ENCODE assay signal across 10 mouse cellular contexts in the genomic region with DNA sequence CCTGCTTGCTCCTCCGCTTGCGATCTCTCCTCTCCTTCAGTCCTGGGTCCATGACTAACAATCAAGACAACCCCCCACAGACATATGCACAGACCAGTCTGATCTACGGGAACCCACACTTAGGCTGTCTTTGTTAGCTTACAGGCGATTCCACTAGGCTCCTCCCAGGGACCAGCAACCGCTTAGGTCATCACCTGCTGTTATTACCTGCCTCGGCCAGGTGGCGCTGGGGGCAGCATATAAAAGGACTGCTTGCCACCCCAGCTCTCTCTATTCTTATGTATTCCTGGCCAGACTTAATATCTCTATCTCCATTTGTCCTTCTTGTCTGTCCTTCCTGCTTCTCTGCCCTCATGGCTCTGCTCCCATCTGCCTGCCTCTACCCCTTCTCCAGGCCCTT. TPM values are rescaled to one million over a fixed set of nuclear protein-coding genes. Genes with fewer than 3 reads are reported as not detected.
DNase-seq lines count a peak whose midpoint lies in the region; ATAC-seq and TF ChIP-seq lines count a peak whose summit lies in the region.
"Had no signal": no experiment of that assay in that cellular context is flagged by ENCODE, and none has a peak within 500 bp of the region (broad histone marks: within the 10 kb centered on the region; RNA-seq: fewer than 3 reads in every experiment).

No protein-coding gene starts in this region.

- H3K9me3 ChIP-seq in embryonic facial prominence, embryonic 10.5 days = no peaks in the 10 kb centered on the region
- H3K9me3 ChIP-seq in liver, postnatal 0 days (ENCODE audit: low read length) = no peaks in the 10 kb centered on the region
- H3K9me3 ChIP-seq in stomach, postnatal 0 days (ENCODE audit: control insufficient read depth, low read length) = no peaks in the 10 kb centered on the region
- H3K9me3 ChIP-seq: midbrain, embryonic 15.5 days had no signal

- DNase-seq in thymus, postnatal 4 days = peak; percentile 16
- DNase-seq in thymus, adult 18-20 months = no peak
- peak; percentile 23 for DNase-seq in embryonic facial prominence, embryonic 10.5 days (ENCODE audit: low spot score)
- peak; percentile 17 for DNase-seq in liver, postnatal 0 days
- DNase-seq in stomach, postnatal 0 days (ENCODE audit: low spot score) = peak; percentile 63
- DNase-seq in adrenal gland, postnatal 10 days = no peak
- DNase-seq in adrenal gland, adult 8-10 months = no peak
- DNase-seq in heart, postnatal 10 days = no peak
- DNase-seq: adrenal gland, postnatal 25 days had no signal

- no peak for TF ChIP-seq EP300 in liver, postnatal 0 days (IDR thresholded peaks at IDR 0.05; ENCODE audit: low read depth)
- TF ChIP-seq EP300 in stomach, postnatal 0 days (optimal IDR thresholded peaks at IDR 0.05) = no peak

- H3K36me3 ChIP-seq in embryonic facial prominence, embryonic 10.5 days (replicated peaks) = no peaks in the 10 kb centered on the region
- no peaks in the 10 kb centered on the region for H3K36me3 ChIP-seq in liver, postnatal 0 days (replicated peaks; ENCODE audit: insufficient read depth, low read length)
- no peaks in the 10 kb centered on the region for H3K36me3 ChIP-seq in stomach, postnatal 0 days (ENCODE audit: control insufficient read depth, insufficient read depth, low read length)
- H3K36me3 ChIP-seq: midbrain, embryonic 15.5 days had no signal

- no peak for ATAC-seq in liver, postnatal 0 days
- ATAC-seq in stomach, postnatal 0 days (ENCODE audit: low FRiP score, low TSS enrichment) = no peak
- ATAC-seq: midbrain, embryonic 15.5 days had no signal

- no peaks in the 10 kb centered on the region for H3K27me3 ChIP-seq in embryonic facial prominence, embryonic 10.5 days (replicated peaks; ENCODE audit: low read depth, poor library complexity, severe bottlenecking)
- no peaks in the 10 kb centered on the region for H3K27me3 ChIP-seq in liver, postnatal 0 days (ENCODE audit: insufficient read depth, low read length)
- no peaks in the 10 kb centered on the region for H3K27me3 ChIP-seq in stomach, postnatal 0 days (ENCODE audit: control insufficient read depth, insufficient read depth, low read length)
- H3K27me3 ChIP-seq: midbrain, embryonic 15.5 days had no signal

- H3K4me2 ChIP-seq in liver, postnatal 0 days (ENCODE audit: low read depth, low read length) = no peak overlapping the region
- H3K4me2 ChIP-seq in stomach, postnatal 0 days (replicated peaks; ENCODE audit: low read depth) = no peak overlapping the region
- H3K4me2 ChIP-seq: midbrain, embryonic 15.5 days had no signal

- H3K4me3 ChIP-seq in embryonic facial prominence, embryonic 10.5 days = no peak overlapping the region
- no peak overlapping the region for H3K4me3 ChIP-seq in liver, postnatal 0 days (ENCODE audit: low read depth, low read length)
- H3K4me3 ChIP-seq in stomach, postnatal 0 days (ENCODE audit: low read depth, low read length) = no peak overlapping the region
- H3K4me3 ChIP-seq: midbrain, embryonic 15.5 days had no signal

- no peak overlapping the region for H3K9ac ChIP-seq in liver, postnatal 0 days (replicated peaks)
- H3K9ac ChIP-seq in stomach, postnatal 0 days (ENCODE audit: low read length) = no peak overlapping the region
- H3K9ac ChIP-seq: midbrain, embryonic 15.5 days had no signal

- peaks cover 4% of the 10 kb centered on the region; the same call in 1 of the 2 replicates for H3K4me1 ChIP-seq in embryonic facial prominence, embryonic 10.5 days
- H3K4me1 ChIP-seq in liver, postnatal 0 days (ENCODE audit: insufficient read depth) = no peaks in the 10 kb centered on the region
- no peaks in the 10 kb centered on the region for H3K4me1 ChIP-seq in stomach, postnatal 0 days (replicated peaks; ENCODE audit: control insufficient read depth, insufficient read depth)
- H3K4me1 ChIP-seq: midbrain, embryonic 15.5 days had no signal

- TF ChIP-seq CTCF in liver, postnatal 0 days (IDR thresholded peaks at IDR 0.05; ENCODE audit: low read depth) = peak; percentile 40; the same call in 1 of the 2 replicates
- TF ChIP-seq CTCF in stomach, postnatal 0 days (IDR thresholded peaks at IDR 0.05; ENCODE audit: low read depth) = peak; percentile 62

- intact Hi-C loops in heart, postnatal 10 days (cut with DNase I) = no loop called here

- H3K27ac ChIP-seq in embryonic facial prominence, embryonic 10.5 days (replicated peaks) = no peak overlapping the region
- no peak overlapping the region for H3K27ac ChIP-seq in liver, postnatal 0 days (ENCODE audit: low read depth)
- no peak overlapping the region for H3K27ac ChIP-seq in stomach, postnatal 0 days (replicated peaks)
- H3K27ac ChIP-seq: midbrain, embryonic 15.5 days had no signal

- WGBS in embryonic facial prominence, embryonic 10.5 days = 61% methylated on average over 7 of the region's 7 CpGs
- WGBS in liver, postnatal 0 days (ENCODE audit: insufficient replicate concordance) = 52% methylated on average over 7 of the region's 7 CpGs
- 46% methylated on average over 7 of the region's 7 CpGs for WGBS in stomach, postnatal 0 days

RNA-seq across cellular contexts. Expression of a gene that starts 35.4 kb away (rescaled TPM):
- polyA plus RNA-seq in embryonic facial prominence, embryonic 10.5 days (2016; fragmentation: Nextera tagmentation; extraction: Ambion mirVana) = 77.1 and 79.7 TPM in 2 replicates
- 27.5 and 30.2 TPM in 2 replicates for polyA plus RNA-seq in liver, postnatal 0 days (2015; fragmentation: Nextera tagmentation; extraction: Ambion mirVana)
- 48.7 and 48.8 TPM in 2 replicates for polyA plus RNA-seq in stomach, postnatal 0 days (2015; fragmentation: Nextera tagmentation; extraction: Ambion mirVana)
- total RNA-seq in adrenal gland, postnatal 10 days (2021) = 10 to 100 TPM; 56.6 to 58.9 TPM
- 100 to 1,000 TPM in 2 of 4 experiments, 10 to 100 TPM in 2; 76.5 to 139 (median 99.3) TPM for total RNA-seq in adrenal gland, adult 8-10 months (2022)
- total RNA-seq in heart, postnatal 10 days (2021) = 10 to 100 TPM; 26.3 to 27.6 TPM

Comparison
In these comparisons a context has a peak if more than half of its experiments do, and no peak if none do; other contexts are left out.
1. DNase-seq: peak in thymus, postnatal 4 days (single experiment), embryonic facial prominence, embryonic 10.5 days (single experiment), liver, postnatal 0 days (single experiment) and stomach, postnatal 0 days (single experiment); none in thymus, adult 18-20 months (0 of 2), adrenal gland, postnatal 10 days (single experiment), adrenal gland, adult 8-10 months (single experiment) and heart, postnatal 10 days (0 of 2).